Mouse (Mus musculus) layer of hippocampus, adult 2 months (tissue): Measurements from ENCODE around the gene Kcnab1. TPM values are rescaled to one million over a fixed set of nuclear protein-coding genes. Genes with fewer than 3 reads are reported as not detected.
A peak's percentile ranks its signal among the peaks of the same experiment; 100 is the strongest.

Experiments
- DNase-seq, 2 experiments: peaks; one replicate each; pipeline ENCODE4 v3.0.0; 2022; ENCODE audit warnings: low spot score in 2 of 2
- H3K27ac ChIP-seq: fragments of 200-600 bp; 2 replicates; pipeline ENCODE4 v1.8.1; 2022
- H3K4me3 ChIP-seq: fragments of 200-600 bp; 2 replicates; pipeline ENCODE4 v1.8.1; 2022; ENCODE audit warnings: mild to moderate bottlenecking
- CTCF ChIP-seq: fragments of 200-600 bp; conservative IDR thresholded peaks from 2 replicates; pipeline ENCODE4 v1.8.1; 2022; ENCODE audit warnings: antibody characterized with exemption, mild to moderate bottlenecking, moderate library complexity
- total RNA-seq, 2 experiments: library from RNA; stranded (reverse); gene quantifications; 2 replicates each; pipeline ENCODE4 v1.2.3; 2021

The Kcnab1 gene
- total RNA-seq, 2 experiments from 2014 or later: 138 to 151 TPM

- no peak overlapping the region for H3K4me3 ChIP-seq
- DNase-seq: no peak
- TF ChIP-seq CTCF: no peak
- peak overlapping the region; percentile 32 for H3K27ac ChIP-seq
Measured at GRCm38 (mm10) chr3:65340173-65340951, 231.2 kb downstream of the Kcnab1 start.

GRCm38 (mm10) chr3:65346176-65346575, 237.0 kb downstream of the Kcnab1 start:
- Histone ChIP-seq H3K27ac (no peak overlapping the region), H3K4me3 (no peak overlapping the region)
- TF ChIP-seq CTCF: no peak
- DNase-seq: no peak

- Histone ChIP-seq H3K4me3 (no peak overlapping the region), H3K27ac (no peak overlapping the region)
- peak; percentile 84 for TF ChIP-seq CTCF
- no peak for DNase-seq
Measured at GRCm38 (mm10) chr3:65352278-65353127, 243.3 kb downstream of the Kcnab1 start.

GRCm38 (mm10) chr3:65353263-65354037, 244.3 kb downstream of the Kcnab1 start:
- DNase-seq: no peak
- H3K27ac ChIP-seq: no peak overlapping the region
- no peak overlapping the region for H3K4me3 ChIP-seq
- TF ChIP-seq CTCF: no peak

GRCm38 (mm10) chr3:65355479-65355878, 246.3 kb downstream of the Kcnab1 start:
- no peak overlapping the region for H3K27ac ChIP-seq
- TF ChIP-seq CTCF: no peak
- H3K4me3 ChIP-seq: no peak overlapping the region
- no peak for DNase-seq

GRCm38 (mm10) chr3:65358275-65358674, 249.1 kb downstream of the Kcnab1 start:
- no peak overlapping the region for H3K27ac ChIP-seq
- no peak overlapping the region for H3K4me3 ChIP-seq
- no peak for DNase-seq
- no peak for TF ChIP-seq CTCF

- TF ChIP-seq CTCF: no peak
- peak overlapping the region; percentile 8; the same call in 1 of the 2 replicates for H3K27ac ChIP-seq
- no peak overlapping the region for H3K4me3 ChIP-seq
- DNase-seq: no peak
Measured at GRCm38 (mm10) chr3:65358841-65359240, 249.7 kb downstream of the Kcnab1 start.

- DNase-seq: no peak
- no peak for TF ChIP-seq CTCF
- no peak overlapping the region for H3K4me3 ChIP-seq
Measured at GRCm38 (mm10) chr3:65360163-65360969, 251.2 kb downstream of the Kcnab1 start.

GRCm38 (mm10) chr3:65363438-65363837, 254.3 kb downstream of the Kcnab1 start:
- no peak overlapping the region for H3K4me3 ChIP-seq
- DNase-seq: peak; percentile 25 to 28
- H3K27ac ChIP-seq: no peak overlapping the region
- TF ChIP-seq CTCF: no peak

More at GRCm38 (mm10) chr3:65360163-65360969, 251.2 kb downstream of the Kcnab1 start:
- H3K27ac ChIP-seq: 0 out of 2 replicates have a peak overlapping the region, but pooled peaks have one; percentile 11

- no peak overlapping the region for H3K4me3 ChIP-seq
- H3K27ac ChIP-seq: no peak overlapping the region
- no peak for TF ChIP-seq CTCF
- no peak for DNase-seq
Measured at GRCm38 (mm10) chr3:65365184-65365583, 256.0 kb downstream of the Kcnab1 start.

GRCm38 (mm10) chr3:65365921-65366710, 256.9 kb downstream of the Kcnab1 start:
- no peak overlapping the region for H3K27ac ChIP-seq
- no peak overlapping the region for H3K4me3 ChIP-seq
- no peak for TF ChIP-seq CTCF
- DNase-seq: no peak

GRCm38 (mm10) chr3:65367944-65368343, 258.8 kb downstream of the Kcnab1 start:
- H3K27ac ChIP-seq: no peak overlapping the region
- H3K4me3 ChIP-seq: no peak overlapping the region
- TF ChIP-seq CTCF: no peak
- DNase-seq: no peak
